Mouse (Mus musculus) megakaryocyte, adult 5-6 weeks (primary cell): Measurements from ENCODE around the gene Atp6v0a4. TPM values are rescaled to one million over a fixed set of nuclear protein-coding genes. Genes with fewer than 3 reads are reported as not detected.

Experiments used
- ATAC-seq: 2 replicates; pipeline ENCODE4 v1.8.0; 2016; ENCODE audit warnings: mild to moderate bottlenecking, inconsistent platforms; ENCODE audit not compliant: poor library complexity, severe bottlenecking
- total RNA-seq, 2 experiments: library from RNA; stranded (forward) in 1 of 2; stranded (reverse) in 1 of 2; fragments of 153-499, 151-499 nt in 1 of 2; fragments of 221-1000, 200-1000 nt in 1 of 2; gene quantifications; 2 replicates each; pipeline versions ENCODE4 v1.2.3 to v1.2.4; 2015 to 2017

Atp6v0a4 gene
- total RNA-seq (2015) (not detected in 2 replicates), total RNA-seq (2017) (not detected in 2 replicates)

DNA sequence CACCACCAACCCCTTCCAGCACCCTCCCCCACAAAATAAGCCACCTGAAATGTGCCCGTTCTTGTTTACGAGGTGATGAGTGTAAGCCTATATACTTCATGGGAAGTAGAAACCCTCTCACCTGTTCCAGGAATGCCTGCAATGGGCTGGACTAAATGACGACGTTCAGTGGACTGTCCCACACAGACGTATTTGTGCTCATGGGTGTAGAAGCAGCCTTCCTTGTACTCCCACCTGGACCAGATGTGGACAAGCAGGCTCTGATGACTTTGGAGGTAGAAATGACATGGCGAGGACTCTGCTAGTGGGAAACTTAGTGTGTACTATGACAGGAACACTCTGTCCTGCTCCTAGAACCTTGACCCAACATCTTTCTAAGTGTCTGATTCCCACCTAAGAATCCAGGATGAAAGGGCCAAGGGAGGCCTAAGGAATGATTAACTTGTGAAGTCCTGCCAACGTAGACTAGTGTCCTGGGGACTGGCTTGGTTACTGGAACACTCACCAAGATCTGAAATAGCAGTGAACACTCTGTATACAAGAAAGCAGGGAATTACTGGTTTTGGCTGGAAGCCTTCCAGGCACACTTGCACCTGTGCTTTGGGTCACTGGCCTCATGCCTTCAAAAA lies at the start of gene Atp6v0a4:
Atp6v0a4 (minus strand) TSS at position 380 of the 629 bp plus-strand sequence.
- no peak for ATAC-seq

DNA sequence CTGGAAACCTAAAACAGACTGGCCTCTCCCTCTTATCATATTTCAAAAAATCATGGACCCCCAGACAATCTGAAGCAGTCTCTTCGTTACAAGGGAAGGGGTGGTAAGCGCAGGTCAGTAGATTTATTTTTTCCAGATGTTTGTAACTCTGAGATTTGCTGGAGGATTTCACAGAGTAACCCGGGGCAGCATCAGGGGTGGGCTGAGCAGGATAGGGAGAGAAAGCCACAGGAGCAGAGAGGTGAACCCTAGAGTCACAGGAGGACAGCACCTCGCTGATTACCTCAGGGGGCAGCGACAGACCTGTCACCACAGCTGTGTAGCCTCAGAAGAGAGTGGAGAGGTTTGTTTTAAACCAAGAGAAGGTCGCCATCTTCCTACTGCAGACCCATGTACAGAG lies 41.0 kb upstream of the Atp6v0a4 start:
- ATAC-seq = no peak

DNA sequence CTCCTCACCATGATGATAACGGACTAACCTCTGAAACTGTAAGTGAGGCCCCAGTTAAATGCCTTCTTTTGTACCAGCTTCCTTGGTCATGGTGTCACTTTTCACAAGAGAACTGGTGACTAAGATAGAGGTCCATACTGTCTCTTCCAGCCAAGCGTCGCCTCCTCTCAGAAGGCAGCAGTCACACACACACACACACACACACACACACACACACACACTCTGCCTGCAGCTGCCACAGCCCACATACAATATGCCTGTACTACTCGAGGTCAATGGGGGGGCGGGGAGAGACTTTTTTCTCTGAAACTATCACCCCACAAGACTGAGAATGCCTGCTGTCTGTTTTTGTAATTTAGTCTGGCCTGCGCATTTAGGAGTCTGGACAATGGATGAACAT lies 40.3 kb upstream of the Atp6v0a4 start:
- ATAC-seq = no peak

DNA sequence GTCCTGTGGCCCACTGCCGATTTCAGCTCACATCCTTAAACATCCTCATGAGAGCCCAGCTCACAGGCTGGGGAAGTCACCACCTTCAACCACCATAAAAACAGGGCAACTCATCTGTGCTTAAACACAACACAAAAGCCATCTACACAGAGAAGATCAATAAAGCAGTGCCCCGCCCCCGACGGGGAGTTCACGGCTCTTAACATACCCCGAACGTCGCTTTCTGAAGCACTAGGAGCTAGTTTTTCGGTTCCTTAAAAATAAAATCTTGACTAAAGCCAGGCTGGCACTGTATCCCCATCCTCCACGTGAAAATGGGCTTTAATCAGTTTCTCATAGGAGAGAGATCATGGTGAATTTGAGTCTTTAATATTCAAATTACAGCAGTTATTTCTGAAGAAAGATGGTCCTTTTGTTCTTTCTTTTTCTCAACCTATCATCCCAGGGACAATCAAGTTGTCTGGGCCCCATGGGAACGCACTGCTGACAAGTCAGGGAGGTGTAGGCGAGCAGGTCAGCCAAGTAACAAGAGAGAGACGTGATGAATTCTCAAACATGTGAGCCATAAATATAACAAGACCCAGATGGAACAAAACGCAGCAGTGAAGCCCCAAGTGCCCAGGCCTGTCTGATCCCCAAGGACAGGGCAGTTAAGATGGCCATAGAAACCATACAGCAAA lies 38.6 kb upstream of the Atp6v0a4 start:
- no peak for ATAC-seq

- ATAC-seq = no peak
Observed at GRCm38 (mm10) chr6:38160556-38160955, 36.2 kb upstream of the Atp6v0a4 start.

DNA sequence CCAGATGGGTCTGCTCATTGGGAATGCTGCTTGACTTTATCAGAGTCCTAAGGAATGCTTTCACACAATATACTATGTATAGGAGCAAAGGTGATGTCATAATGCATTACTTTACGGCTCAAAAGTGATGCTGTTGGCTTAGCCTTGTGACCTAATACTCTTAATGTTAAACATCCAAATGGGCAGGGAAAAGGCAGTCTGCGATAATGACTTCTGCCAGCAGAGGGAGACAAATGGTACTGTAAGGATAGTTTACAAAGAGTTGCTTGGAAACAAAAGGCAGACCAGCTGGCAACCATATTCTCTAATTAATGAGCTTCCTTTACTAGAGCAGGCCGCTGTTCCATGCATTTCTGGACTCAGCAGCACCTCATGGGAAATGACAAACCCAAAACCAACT lies 35.7 kb upstream of the Atp6v0a4 start:
- peak; percentile 69 for ATAC-seq

DNA sequence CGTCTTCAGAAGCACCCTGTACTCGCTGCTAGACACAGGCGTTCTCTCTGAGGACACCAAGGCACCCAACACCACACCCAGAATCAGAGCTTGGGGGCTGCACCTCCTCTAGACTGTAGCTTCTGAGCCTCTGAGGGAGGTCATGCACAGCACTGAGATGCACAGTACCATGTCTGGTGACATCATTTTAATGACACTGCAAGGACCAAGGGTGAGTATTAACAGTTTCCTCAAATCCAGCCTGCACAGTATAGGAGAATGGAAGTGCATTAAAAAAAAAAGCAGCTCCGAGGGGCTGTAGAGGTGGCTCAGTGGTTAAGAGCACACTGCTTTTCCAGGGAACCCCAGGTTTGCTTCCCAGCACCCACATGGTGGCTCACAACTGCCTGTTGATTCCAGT lies 35.2 kb upstream of the Atp6v0a4 start:
- no peak for ATAC-seq

DNA sequence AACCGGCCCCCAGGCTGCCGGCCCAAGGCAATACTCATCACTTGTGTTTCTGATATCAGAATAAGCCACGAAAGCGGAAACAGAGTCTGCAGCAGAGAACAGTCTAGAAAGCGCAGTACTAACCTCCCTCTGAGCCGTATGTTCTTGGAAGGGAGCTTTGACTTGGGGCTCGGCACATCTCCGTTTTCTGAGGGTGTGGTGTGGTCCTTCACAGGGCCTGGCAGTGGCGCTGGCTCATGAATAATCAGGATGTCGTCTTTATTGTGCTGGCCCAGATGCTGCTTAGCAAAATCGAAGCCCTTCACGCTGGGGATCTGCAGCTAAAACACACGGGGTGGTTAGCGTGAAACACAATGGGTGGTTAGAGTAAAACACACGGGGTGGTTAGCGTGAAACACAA lies 33.5 kb upstream of the Atp6v0a4 start:
- no peak for ATAC-seq

- ATAC-seq = no peak
Observed at GRCm38 (mm10) chr6:38156204-38156603, 31.8 kb upstream of the Atp6v0a4 start.

DNA sequence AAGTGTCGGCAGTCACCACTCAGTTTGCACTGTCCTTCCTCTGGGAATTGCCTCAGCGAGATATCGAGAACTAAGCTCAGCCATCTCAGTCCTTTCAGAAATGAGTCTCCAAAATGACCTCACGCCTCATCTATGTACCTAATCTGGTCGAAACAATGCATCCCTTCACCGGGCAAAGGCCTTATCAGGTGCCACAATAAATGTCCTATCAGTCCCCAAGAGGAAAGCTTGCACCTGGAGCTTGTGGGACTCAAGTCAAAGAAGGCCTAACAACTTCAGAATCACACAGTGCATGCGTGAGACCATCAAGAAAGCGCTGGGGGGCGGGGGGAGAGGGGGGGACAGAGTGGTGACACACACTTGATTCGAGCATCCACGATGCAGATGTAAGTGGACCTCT lies 27.9 kb upstream of the Atp6v0a4 start:
- no peak for ATAC-seq

DNA sequence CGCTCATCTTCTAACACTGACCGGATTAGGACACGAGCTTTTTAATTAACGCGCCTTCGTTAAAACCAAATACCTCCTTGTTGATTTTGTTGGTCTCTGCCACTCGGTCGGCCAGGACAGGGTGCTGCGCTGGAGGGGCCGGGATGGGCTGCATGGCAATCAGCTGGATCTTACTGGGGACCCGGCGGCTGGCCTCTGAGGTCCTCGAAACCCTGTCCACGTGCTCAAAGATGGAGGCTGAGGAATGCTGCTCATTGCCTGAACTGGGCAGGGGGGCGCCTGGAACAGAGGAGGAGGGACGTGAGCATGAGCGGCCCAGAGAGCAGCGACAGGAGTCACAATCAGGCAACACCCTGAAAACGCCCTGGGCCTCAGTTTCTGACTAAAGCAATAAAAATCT lies 25.1 kb upstream of the Atp6v0a4 start:
- no peak for ATAC-seq

- no peak for ATAC-seq
Observed at GRCm38 (mm10) chr6:38148626-38149025, 24.2 kb upstream of the Atp6v0a4 start.

- no peak for ATAC-seq
Observed at GRCm38 (mm10) chr6:38147301-38147700, 22.9 kb upstream of the Atp6v0a4 start.

GRCm38 (mm10) chr6:38145463-38146065 lies 21.2 kb upstream of the Atp6v0a4 start:
- no peak for ATAC-seq

DNA sequence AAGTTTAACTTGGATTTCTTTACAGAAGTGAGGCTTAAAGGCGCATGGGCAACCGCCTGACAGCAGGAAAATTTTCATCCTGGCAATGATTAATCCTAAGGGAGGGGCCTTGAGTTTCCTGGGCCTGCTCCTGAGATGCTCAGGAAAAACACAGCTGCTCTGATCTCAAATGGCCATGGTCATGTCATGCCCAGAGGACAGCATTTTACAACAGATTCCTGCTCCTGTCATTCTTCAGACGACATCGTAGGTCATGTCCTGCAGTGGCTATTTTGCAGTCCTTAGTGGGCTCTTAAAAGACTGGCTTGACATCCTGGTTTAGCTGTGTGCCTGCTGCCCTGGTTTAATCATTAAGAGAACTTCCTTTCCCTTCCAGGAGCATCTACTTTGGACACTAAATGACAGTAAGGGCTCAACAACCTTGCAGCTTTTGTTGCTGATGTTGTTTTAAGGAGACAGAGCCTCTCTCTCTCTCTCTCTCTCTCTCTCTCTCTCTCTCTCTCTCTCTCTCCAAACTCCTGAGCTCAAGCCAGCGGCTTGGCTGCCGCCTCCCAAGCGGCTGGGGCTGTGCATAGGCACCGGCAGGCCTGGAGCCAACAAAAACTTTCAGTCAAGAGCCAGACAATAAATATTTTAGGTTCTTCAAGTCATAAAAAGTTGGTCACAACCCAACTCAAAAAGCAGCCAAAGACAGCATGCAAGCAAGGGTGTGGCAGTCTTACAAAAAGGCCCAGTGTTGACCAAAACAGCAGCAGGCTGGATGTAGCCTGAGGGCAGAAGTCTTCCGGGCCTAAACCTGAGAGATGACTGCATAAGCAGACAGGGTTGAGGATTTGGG lies 20.0 kb upstream of the Atp6v0a4 start:
- ATAC-seq = no peak

- no peak for ATAC-seq
Observed at GRCm38 (mm10) chr6:38140402-38140801, 16.0 kb upstream of the Atp6v0a4 start.

DNA sequence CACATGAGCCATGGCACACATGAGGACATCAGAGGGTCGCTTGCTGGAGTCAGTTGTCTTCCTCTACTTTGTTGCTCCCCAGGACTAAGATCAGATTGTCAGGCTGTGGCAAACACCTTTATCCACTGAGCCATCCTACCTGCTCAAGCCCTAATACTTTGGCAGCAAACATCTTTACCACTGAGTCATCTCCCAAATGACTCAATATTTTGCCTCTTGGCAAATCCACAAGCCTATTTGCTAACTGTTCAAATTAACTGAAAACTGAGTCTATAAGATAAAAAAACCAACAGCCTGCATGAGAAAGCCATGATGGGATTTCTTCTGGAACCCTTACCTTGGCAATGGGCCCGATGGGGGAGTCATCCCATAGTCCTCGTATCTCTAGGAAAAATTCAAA lies 14.7 kb upstream of the Atp6v0a4 start:
- no peak for ATAC-seq

DNA sequence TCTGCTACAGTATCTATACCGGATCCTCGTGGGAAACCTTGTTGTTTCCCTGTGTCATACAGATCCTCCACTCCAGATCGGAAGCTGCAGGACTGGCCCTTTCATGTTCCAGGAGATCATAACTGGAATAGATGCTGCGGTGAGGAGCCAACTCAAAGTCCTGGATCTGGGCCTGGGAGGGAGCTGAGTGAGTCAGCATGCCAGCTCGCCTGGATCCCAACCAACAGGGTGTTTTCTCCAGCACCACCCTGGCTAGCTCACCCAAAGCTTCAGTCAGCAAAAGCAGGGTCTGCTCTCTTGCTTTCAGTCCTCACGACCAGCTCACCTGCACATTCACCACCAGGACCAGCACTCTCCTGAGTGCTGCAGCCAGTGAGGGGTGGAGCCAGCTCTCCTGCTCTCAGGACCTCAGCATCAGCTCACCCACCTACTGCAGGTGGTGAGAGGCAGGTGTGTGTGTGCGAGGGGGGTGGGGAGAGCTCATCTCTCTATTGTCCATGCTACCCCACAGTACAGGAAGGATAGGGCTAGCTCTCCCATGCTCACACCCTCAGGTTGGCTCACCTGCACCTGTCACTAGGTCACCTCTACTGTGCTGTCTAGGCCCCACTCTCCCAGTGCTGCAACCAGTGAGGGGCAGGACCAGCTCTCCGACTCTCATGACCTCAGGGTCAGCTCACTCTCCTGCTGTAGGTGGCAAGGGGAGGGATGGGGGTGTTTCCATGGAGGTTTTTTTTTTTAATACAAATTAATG lies 10.6 kb upstream of the Atp6v0a4 start:
- no peak for ATAC-seq

GRCm38 (mm10) chr6:38131801-38132231 lies 7.4 kb upstream of the Atp6v0a4 start:
- ATAC-seq = no peak

- no peak for ATAC-seq
Observed at GRCm38 (mm10) chr6:38129883-38130282, 5.5 kb upstream of the Atp6v0a4 start.

DNA sequence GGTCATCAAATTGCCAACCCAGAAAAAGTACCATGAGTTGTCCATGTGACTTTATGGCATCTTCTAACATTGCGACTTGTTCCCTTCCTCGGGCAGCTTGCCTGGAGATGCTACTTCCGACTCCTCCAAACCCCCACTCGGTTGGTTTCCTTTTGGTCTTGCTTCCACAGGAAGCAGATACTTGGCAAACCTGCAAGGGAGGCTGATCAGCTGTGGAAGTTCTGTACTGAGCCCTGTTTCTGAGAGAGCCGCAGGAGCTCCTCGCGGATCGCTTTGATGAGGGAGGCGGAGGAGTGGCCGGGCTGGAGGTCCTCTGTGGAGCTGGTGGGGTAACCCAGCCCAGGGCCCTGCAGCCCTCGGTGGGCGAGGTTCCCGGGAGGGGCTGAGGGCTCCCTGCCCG lies 3.7 kb upstream of the Atp6v0a4 start:
- ATAC-seq = no peak
